Mouse (Mus musculus) midbrain, embryonic 15.5 days (tissue): ENCODE data around the gene Ccdc153. TPM values are rescaled to one million over a fixed set of nuclear protein-coding genes. Genes with fewer than 3 reads are reported as not detected.

Experiments used
- ATAC-seq: fragments of 200-750 bp; cut with Nextera tagmentation; replicated peaks from 2 replicates; pipeline ENCODE4 v1.8.0; 2017; ENCODE audit warnings: moderate TSS enrichment
- H3K27ac ChIP-seq: fragments of 300-500 bp; sonication (generic); 2 replicates; pipeline ENCODE4 v1.5.1; 2015; ENCODE audit warnings: mild to moderate bottlenecking, inconsistent platforms
- H3K27me3 ChIP-seq: fragments of 300-500 bp; sonication (generic); replicated peaks from 2 replicates; pipeline ENCODE4 v1.6.1; 2015; ENCODE audit warnings: inconsistent platforms
- H3K36me3 ChIP-seq: fragments of 300-500 bp; sonication (generic); replicated peaks from 2 replicates; pipeline ENCODE4 v1.6.1; 2015; ENCODE audit warnings: inconsistent platforms
- H3K4me1 ChIP-seq: fragments of 300-500 bp; sonication (generic); 2 replicates; pipeline ENCODE4 v1.6.1; 2015; ENCODE audit warnings: inconsistent platforms
- H3K4me2 ChIP-seq: fragments of 300-500 bp; sonication (generic); 2 replicates; pipeline ENCODE4 v1.6.1; 2015; ENCODE audit warnings: inconsistent platforms, mild to moderate bottlenecking, moderate library complexity
- H3K4me3 ChIP-seq: fragments of 300-500 bp; sonication (generic); 2 replicates; pipeline ENCODE4 v1.5.1; 2015; ENCODE audit warnings: mild to moderate bottlenecking, inconsistent platforms
- H3K9ac ChIP-seq: fragments of 300-500 bp; sonication (generic); 2 replicates; pipeline ENCODE4 v1.6.1; 2015; ENCODE audit warnings: mild to moderate bottlenecking, inconsistent platforms
- H3K9me3 ChIP-seq: fragments of 300-500 bp; sonication (generic); 2 replicates; pipeline ENCODE4 v1.6.1; 2016; ENCODE audit warnings: inconsistent platforms
- WGBS: fragments of 180-500 bp; shearing (Covaris S2); methylation state at CpG from one replicate; pipeline ENCODE4 v1.1.7; 2015; ENCODE audit warnings: mixed read lengths; 5-methylcytosine and 5-hydroxymethylcytosine counted together
- polyA plus RNA-seq: library from polyadenylated mRNA; unstranded; fragments of >200 nt; fragmentation: Nextera tagmentation; extraction: Ambion mirVana; gene quantifications from 2 replicates; pipeline ENCODE4 v1.2.1, GENCODE M21; 2015

The Ccdc153 gene
- 0.61 TPM in 1 of 2 replicates, not detected in the other for polyA plus RNA-seq

- Histone ChIP-seq H3K36me3 (no peaks in the 10 kb centered on the region), H3K27ac (no peak within 1 kb of the TSS), H3K4me1 (no peaks in the 10 kb centered on the region), H3K4me2 (no peak within 1 kb of the TSS), H3K27me3 (no peaks in the 10 kb centered on the region), H3K4me3 (no peak within 1 kb of the TSS), H3K9ac (no peak within 1 kb of the TSS), H3K9me3 (no peaks in the 10 kb centered on the region)
- WGBS: 57% methylated on average over 2 of the region's 2 CpGs
- no peak for ATAC-seq
Measured at GRCm38 (mm10) chr9:44240399-44240798, at the start of gene Ccdc153. Ccdc153 (plus strand) TSS chr9:44240676.

GRCm38 (mm10) chr9:44191166-44191565 is 49.3 kb upstream of the Ccdc153 start:
- Histone ChIP-seq H3K4me1 (peaks cover 9% of the 10 kb centered on the region), H3K36me3 (0 out of 2 replicates have a peak, but pooled peaks cover 2% of the 10 kb centered on the region), H3K9ac (no peak overlapping the region), H3K27me3 (no peaks in the 10 kb centered on the region), H3K4me3 (no peak overlapping the region), H3K27ac (no peak overlapping the region), H3K4me2 (no peak overlapping the region), H3K9me3 (no peaks in the 10 kb centered on the region)
- no peak for ATAC-seq
- WGBS: 76% methylated on average over 3 of the region's 3 CpGs

DNA sequence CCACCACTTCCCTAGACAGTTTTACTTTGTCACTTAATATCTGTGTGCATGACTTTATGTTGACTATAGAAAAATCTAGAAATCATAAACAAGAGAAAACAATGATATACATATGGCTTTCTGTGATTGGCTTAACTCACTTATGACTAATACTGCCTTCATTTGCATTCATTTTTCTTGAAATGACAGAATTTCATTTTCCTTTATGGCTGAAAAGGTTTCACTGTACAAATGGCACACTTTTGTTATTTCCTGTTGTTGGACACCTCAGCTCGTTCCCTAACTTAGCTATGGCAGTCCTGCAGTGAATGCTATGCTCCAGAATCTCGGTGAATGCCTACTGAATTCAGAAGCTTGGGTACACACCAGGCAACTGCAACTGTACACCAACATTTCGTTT is 48.2 kb upstream of the Ccdc153 start:
- 87% methylated on average over 3 of the region's 3 CpGs for WGBS
- H3K27ac ChIP-seq: no peak overlapping the region
- H3K36me3 ChIP-seq: 0 out of 2 replicates have a peak, but pooled peaks cover 2% of the 10 kb centered on the region
- ATAC-seq: no peak
- no peaks in the 10 kb centered on the region for H3K9me3 ChIP-seq
- H3K4me1 ChIP-seq: peaks cover 9% of the 10 kb centered on the region
- no peak overlapping the region for H3K9ac ChIP-seq
- H3K27me3 ChIP-seq: no peaks in the 10 kb centered on the region
- H3K4me3 ChIP-seq: no peak overlapping the region
- no peak overlapping the region for H3K4me2 ChIP-seq

GRCm38 (mm10) chr9:44192794-44193193 is 47.7 kb upstream of the Ccdc153 start:
- H3K4me3 ChIP-seq: no peak overlapping the region

GRCm38 (mm10) chr9:44194000-44194399 is 46.5 kb upstream of the Ccdc153 start:
- Histone ChIP-seq H3K9ac (no peak overlapping the region), H3K4me1 (no peaks in the 10 kb centered on the region), H3K36me3 (peaks cover 2% of the 10 kb centered on the region; the same call in 1 of the 2 replicates), H3K4me2 (no peak overlapping the region), H3K9me3 (no peaks in the 10 kb centered on the region), H3K27me3 (no peaks in the 10 kb centered on the region), H3K27ac (no peak overlapping the region), H3K4me3 (no peak overlapping the region)
- WGBS: 95% methylated on average over 1 of the region's 1 CpGs
- no peak for ATAC-seq

More at GRCm38 (mm10) chr9:44192794-44193193, 47.7 kb upstream of the Ccdc153 start:
- no peak overlapping the region for H3K27ac ChIP-seq
- H3K9ac ChIP-seq: no peak overlapping the region
- 97% methylated on average over 5 of the region's 5 CpGs for WGBS
- H3K4me2 ChIP-seq: no peak overlapping the region
- ATAC-seq: no peak
- no peaks in the 10 kb centered on the region for H3K27me3 ChIP-seq
- peaks cover 2% of the 10 kb centered on the region; the same call in 1 of the 2 replicates for H3K36me3 ChIP-seq
- H3K4me1 ChIP-seq: peaks cover 9% of the 10 kb centered on the region
- no peaks in the 10 kb centered on the region for H3K9me3 ChIP-seq

DNA sequence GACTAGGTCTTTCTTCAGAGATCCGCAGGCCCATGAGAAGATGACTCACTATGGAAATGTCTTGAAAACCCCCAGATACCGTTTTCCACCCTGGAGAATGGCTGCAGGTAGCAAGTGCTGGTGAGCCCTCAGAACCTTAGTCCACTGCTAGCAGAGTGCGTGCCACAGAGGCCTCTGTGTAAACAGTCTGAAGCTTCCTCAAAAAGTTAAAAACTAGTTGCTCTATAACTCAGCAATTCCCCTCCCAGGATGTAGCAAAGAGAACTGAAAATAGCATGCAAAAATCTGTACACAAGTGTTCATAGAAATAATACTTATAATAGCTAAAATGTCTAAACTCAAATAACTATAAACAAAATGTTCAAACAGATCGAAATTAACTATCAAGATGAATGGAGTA is 44.1 kb upstream of the Ccdc153 start:
- H3K4me3 ChIP-seq: no peak overlapping the region
- no peaks in the 10 kb centered on the region for H3K9me3 ChIP-seq
- H3K27me3 ChIP-seq: no peaks in the 10 kb centered on the region
- no peak for ATAC-seq
- no peak overlapping the region for H3K27ac ChIP-seq
- WGBS: 95% methylated on average over 4 of the region's 4 CpGs
- no peak overlapping the region for H3K9ac ChIP-seq
- peaks cover 8% of the 10 kb centered on the region; the same call in 1 of the 2 replicates for H3K36me3 ChIP-seq
- H3K4me1 ChIP-seq: no peaks in the 10 kb centered on the region
- no peak overlapping the region for H3K4me2 ChIP-seq

DNA sequence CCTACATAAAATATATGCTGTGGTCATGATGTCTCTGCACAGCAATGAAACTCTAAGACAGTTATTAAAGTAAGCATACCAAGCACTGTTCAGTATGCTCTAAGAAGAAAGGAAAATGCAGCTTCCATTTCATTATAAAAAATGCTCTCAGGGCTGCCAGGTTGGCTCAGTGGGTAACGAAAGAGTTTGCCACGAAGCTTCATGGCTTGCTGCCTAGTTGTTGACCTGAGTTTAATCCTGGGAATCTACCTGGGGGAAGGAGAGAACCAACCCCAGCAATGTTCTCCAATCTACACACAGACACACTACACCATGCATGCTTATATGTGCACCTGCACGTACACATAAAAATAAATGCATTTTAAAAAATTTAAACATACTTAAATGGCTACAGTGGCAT is 41.3 kb upstream of the Ccdc153 start:
- H3K27me3 ChIP-seq: no peaks in the 10 kb centered on the region
- no peak overlapping the region for H3K27ac ChIP-seq
- H3K9me3 ChIP-seq: no peaks in the 10 kb centered on the region
- WGBS: 85% methylated on average over 3 of the region's 3 CpGs
- no peak for ATAC-seq
- H3K36me3 ChIP-seq: peaks cover 8% of the 10 kb centered on the region; the same call in 1 of the 2 replicates
- H3K9ac ChIP-seq: no peak overlapping the region
- H3K4me3 ChIP-seq: no peak overlapping the region
- no peaks in the 10 kb centered on the region for H3K4me1 ChIP-seq
- H3K4me2 ChIP-seq: no peak overlapping the region

DNA sequence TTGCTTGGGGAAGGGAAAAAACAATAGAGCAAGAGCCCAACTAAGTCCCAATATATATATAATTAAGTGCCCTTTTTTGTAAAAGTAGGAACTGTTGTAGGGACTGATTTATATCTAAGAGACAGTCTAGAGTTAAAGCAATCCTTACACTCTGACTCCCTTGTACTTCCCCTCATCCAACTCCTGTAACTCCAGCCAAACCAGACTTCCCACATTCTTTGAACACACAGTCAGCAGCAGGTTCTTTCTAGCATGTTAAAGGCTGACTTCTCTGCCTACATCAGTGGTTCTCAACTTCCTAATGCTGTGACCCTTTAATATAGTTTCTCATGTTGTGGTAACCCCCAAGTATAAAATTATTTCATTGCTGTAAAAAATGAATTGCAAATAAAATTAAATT is 40.9 kb upstream of the Ccdc153 start:
- no peaks in the 10 kb centered on the region for H3K4me1 ChIP-seq
- H3K27ac ChIP-seq: no peak overlapping the region
- no peak overlapping the region for H3K4me2 ChIP-seq
- ATAC-seq: no peak
- H3K36me3 ChIP-seq: peaks cover 8% of the 10 kb centered on the region; the same call in 1 of the 2 replicates
- no peak overlapping the region for H3K9ac ChIP-seq
- no peak overlapping the region for H3K4me3 ChIP-seq
- no peaks in the 10 kb centered on the region for H3K27me3 ChIP-seq
- no peaks in the 10 kb centered on the region for H3K9me3 ChIP-seq

GRCm38 (mm10) chr9:44200458-44200857 is 40.0 kb upstream of the Ccdc153 start:
- H3K9ac ChIP-seq: no peak overlapping the region
- no peak overlapping the region for H3K4me2 ChIP-seq
- H3K9me3 ChIP-seq: no peaks in the 10 kb centered on the region
- no peak overlapping the region for H3K27ac ChIP-seq
- H3K36me3 ChIP-seq: peaks cover 6% of the 10 kb centered on the region; the same call in 1 of the 2 replicates
- 62% methylated on average over 3 of the region's 3 CpGs for whole genome bisulfite sequencing
- no peaks in the 10 kb centered on the region for H3K4me1 ChIP-seq
- no peaks in the 10 kb centered on the region for H3K27me3 ChIP-seq
- H3K4me3 ChIP-seq: no peak overlapping the region
- ATAC-seq: no peak

DNA sequence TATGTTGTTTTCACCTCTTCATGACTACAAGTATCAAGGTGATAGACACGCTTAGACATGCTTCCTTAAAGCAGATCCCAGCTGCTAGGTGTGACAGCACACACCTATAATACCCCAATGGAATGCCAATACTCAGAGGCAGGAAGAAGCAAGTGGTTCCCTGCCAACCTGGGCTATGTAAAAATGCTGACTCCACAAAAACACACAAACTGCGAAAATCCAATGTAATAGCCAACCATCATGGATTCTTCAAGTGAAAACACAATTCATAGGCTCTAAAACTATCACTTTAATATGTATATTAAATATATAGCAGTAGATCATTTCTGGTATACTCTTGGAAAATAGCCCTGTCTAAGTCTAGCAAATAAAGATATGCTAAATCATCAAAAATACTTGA is 32.6 kb upstream of the Ccdc153 start:
- H3K27ac ChIP-seq: no peak overlapping the region
- H3K4me2 ChIP-seq: no peak overlapping the region
- H3K4me3 ChIP-seq: no peak overlapping the region
- no peaks in the 10 kb centered on the region for H3K4me1 ChIP-seq
- WGBS: 89% methylated on average over 2 of the region's 2 CpGs
- ATAC-seq: no peak
- H3K36me3 ChIP-seq: no peaks in the 10 kb centered on the region
- H3K27me3 ChIP-seq: no peaks in the 10 kb centered on the region
- no peaks in the 10 kb centered on the region for H3K9me3 ChIP-seq
- no peak overlapping the region for H3K9ac ChIP-seq

GRCm38 (mm10) chr9:44209416-44209815 is 31.1 kb upstream of the Ccdc153 start:
- no peak for ATAC-seq
- Histone ChIP-seq H3K4me2 (no peak overlapping the region), H3K27me3 (no peaks in the 10 kb centered on the region), H3K4me1 (no peaks in the 10 kb centered on the region), H3K36me3 (no peaks in the 10 kb centered on the region), H3K9me3 (no peaks in the 10 kb centered on the region), H3K27ac (no peak overlapping the region), H3K9ac (no peak overlapping the region), H3K4me3 (no peak overlapping the region)
- WGBS: 98% methylated on average over 4 of the region's 4 CpGs

- H3K36me3 ChIP-seq: no peaks in the 10 kb centered on the region
- H3K9ac ChIP-seq: no peak overlapping the region
- H3K4me2 ChIP-seq: no peak overlapping the region
- no peak overlapping the region for H3K27ac ChIP-seq
- no peak overlapping the region for H3K4me3 ChIP-seq
- no peak for ATAC-seq
- 91% methylated on average over 4 of the region's 4 CpGs for WGBS
- no peaks in the 10 kb centered on the region for H3K9me3 ChIP-seq
- no peaks in the 10 kb centered on the region for H3K4me1 ChIP-seq
- H3K27me3 ChIP-seq: no peaks in the 10 kb centered on the region
Measured at GRCm38 (mm10) chr9:44212406-44212805, 28.1 kb upstream of the Ccdc153 start.

- Histone ChIP-seq H3K4me3 (no peak overlapping the region), H3K27ac (no peak overlapping the region), H3K9me3 (no peaks in the 10 kb centered on the region), H3K9ac (no peak overlapping the region), H3K27me3 (no peaks in the 10 kb centered on the region), H3K36me3 (no peaks in the 10 kb centered on the region), H3K4me2 (no peak overlapping the region), H3K4me1 (no peaks in the 10 kb centered on the region)
- 97% methylated on average over 14 of the region's 14 CpGs for WGBS
- no peak for ATAC-seq
Measured at GRCm38 (mm10) chr9:44213538-44213937, 26.9 kb upstream of the Ccdc153 start.
